Mouse (Mus musculus) thymus, postnatal 10 days (tissue): ENCODE results near the gene Kcnn4.

Experiments
- DNase-seq, 2 experiments: peaks; one replicate each; pipeline ENCODE4 v3.0.0; 2021; ENCODE audit warnings: low spot score in 2 of 2

The Kcnn4 gene

DNA sequence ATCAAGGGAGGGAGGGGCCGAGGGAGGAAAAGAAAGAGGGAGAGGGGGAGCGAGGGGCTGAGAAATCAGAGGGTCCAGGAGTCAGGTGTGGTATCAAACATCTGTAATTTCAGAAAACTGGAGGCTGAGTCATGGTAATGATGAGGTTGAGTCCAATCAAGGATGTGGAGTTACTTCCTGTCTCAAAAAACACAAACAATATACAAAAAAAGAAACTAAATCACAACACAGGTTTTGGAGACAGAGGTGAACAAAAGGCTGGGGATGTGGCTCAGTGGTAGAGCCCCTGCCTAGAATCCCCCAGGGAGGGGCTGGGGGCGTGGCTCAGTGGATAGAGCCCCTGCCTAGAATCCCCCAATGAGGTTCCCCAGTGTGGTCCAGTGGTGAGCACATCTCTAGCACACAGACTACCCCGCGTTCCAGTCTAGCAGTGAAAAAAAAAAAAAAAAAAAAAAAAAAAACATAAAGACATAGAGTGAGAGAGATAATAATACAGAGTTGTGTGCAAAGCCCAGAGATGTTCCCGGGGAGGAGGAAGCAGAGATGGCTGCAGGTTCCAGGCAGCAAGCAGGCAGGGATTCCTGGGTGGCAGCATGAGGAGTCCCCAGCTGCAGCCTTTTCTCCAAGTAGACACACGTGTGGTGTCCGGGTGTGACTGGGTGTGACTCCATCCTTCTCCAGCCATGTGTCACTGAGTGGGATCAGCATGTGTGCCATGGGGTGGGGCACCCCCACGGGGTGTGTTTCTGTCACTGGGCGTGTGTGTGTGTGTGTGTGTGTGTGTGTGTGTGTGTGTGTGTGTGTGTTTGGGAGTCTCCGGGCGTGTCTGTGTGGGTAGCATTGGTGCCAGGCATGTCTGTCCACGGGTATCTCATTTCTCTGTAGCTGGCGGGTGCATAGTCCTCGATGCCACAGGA lies 3.1 kb upstream of the Kcnn4 start:
- no peak for DNase-seq

DNA sequence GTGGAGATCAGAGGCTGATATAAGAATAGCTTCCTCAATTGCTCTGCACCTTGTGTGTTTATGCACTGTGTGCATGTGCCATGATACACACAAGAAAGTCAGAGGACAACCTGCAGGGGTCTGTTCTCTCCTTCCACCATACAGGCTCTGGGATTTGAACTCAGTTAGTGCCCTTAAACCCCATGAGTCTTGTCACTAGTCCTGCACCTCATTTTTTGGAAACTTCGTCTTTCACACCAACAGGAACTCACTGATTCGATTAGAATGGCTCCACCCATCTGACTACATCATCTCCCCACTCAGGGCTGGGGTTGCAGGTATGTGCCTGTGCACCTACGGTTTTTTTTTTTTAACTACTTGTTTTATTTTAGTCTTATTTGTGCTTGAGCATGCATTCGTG lies 1.8 kb upstream of the Kcnn4 start:
- DNase-seq, result no peak

DNA sequence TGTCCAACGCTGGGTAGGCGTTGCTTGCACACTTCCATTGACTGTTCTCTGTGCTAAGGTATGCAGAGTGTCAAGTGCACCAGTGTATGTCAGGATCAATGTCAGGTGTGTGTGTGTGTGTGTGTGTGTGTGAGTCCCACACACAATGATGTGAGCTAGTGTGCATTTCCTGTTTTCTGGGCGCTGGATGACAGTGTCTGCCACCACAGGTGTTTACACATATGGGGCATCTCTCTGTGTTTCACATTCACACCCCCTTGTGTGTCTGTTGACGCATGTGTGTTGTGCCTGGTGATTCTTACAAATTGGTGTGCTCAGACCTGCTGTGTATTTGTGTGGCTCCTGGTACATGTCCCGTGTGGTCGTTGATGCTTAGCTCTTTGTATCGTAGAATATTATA lies 1.1 kb upstream of the Kcnn4 start:
- peak in 1 of 2 experiments; percentile 43 for DNase-seq

DNA sequence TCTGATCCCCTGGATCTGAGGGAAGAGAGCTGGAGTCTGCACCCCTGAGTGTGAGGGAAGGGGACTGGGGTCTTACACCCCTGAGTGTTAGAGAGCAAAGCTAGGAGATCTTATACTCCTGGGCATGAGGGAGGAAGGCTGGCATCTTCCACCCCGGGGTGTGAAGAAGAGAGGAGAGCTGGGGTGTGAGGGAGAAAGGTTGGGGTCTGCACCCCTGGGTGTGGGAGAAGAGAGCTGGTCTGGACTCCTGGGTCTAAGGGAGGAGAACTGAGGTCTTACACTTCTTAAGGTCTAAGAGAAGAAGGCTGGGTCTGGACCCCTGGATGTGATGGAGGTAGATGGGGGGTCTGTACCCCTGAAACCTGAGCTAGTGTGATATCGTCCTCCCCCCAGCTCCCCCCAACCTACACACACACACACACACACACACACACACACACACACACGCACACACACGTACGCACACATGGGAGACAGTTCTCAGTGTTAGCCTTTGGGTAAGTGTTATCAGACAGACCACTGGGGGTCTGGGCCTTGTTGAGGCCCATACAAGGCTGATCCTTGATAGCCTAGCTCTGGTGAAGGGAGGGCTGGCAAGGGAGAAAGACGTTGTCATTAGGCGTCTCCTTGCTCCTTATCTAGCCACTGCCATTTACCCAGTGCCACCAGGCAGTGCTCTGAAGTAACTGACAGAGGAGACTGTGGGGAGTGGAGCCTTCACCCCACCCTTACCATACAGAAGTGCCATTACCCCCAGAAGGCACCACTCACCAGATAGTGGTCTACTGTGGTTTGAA lies 1.1 kb downstream of the Kcnn4 start:
- DNase-seq, result no peak

DNA sequence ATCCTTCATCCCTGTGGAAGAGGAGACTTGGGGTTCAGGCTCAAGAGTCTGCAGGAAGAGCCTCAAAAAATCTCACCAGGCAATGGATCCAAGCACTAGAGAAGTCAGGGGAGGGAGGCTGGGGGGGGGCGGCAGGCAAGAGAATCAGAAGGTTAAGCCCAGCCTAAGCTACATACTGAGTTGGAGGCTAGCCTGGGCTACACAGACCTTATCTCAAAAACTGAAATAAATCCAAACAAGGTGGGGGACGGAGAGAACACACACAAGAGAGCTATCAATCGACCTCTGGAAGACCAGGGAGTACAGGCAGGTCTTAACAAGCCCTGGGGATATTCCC lies 1.7 kb downstream of the Kcnn4 start:
- no peak for DNase-seq

DNA sequence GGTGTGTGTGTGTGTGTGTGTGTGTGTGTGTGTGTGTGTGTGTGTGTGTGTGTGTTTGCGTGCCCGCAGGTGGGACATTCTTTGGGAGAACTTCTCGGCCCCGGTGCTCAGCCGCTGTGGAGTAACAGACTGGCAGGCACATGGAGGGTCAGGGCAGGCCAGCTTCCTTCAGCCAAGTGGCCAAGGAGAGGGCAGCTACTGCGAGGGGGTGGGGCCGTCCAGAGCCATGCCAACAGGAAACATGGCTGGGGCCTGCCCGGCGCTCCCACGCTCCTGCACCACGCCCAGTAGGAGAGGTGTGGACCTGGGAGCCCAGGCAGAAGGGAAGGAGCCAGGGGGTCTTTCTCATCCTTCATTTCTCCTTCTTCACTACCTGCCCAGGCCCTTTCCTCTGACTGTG lies 2.2 kb downstream of the Kcnn4 start:
- DNase-seq, result no peak

DNA sequence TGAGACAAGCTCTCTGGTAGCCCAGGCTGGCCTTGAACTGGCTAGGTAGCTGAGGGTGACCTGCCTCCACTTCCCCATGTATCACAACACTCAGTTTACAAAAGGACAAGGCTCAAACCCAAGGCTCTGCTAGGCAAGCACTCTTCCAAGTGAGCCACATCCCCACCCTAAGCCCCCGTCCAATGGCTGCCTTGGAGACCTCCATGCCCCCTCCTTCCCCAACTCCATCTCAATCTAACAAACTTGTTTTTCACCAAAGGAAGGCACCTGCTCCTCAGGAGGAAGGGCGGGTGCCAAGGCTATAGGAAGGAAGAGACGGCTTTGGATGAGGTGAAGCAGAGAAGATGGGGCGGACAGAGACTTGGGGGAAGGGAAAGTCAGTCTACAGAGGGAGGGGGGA lies 2.7 kb downstream of the Kcnn4 start:
- DNase-seq, result no peak

DNA sequence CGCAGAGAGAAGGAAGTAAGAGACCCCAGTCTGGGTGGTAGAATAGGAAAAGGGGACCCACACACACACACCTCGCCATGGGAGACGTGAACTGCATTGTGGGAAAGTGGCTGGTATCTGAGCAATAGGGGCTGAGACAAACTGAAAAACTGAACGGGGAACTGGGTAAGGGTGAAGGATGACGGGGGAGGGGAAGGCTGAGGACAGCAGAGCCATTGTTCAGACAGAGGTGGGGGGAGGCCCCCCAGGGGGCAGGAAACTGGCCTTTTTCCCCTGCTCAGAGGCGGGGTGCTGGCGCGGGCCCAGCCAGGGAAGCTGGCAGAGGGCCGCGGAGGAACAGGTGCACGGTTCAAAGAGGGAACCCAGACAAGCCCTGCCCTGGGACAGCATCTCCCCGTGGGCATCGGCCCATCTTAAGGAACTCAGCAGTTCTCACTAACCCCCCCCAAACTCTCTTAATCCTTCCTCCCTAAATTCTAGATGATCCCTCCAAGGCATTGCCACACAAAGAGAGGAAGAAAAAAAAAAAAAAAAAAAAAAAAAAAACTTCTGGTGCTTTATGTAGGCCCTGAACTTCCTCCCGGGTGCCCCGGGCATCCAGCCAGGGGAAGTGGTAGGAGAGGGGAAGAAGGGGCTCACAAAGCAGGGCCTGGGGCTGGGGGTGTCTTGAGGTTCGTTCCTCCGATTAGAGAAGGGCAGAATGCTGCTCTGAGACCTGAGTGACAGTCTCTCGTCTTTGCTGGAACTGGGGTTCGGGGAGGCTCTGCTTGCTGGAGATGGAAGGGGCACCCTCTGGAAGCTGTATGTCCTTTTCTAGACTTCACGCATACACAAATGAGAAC lies 3.7 kb downstream of the Kcnn4 start:
- DNase-seq, result peak; percentile 85 to 87

DNA sequence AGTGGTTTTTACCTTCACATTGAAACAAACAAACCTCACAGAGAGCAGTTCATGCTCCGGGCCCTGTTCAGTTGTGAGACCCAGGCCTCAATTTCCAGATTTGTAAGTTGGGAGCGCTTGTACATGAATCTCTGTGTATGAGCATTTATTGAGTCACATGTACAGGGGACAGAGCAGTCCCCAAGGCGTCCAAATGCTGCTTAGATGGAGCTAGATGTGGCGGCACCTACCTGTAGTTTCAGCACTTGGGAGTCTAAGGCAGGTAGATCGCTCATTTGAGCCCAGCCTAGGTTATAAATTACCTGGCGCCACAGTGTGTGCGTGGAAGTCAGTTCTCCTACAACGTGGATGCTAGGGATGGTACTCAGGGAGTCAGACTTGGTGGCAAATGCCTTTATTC lies 6.4 kb downstream of the Kcnn4 start:
- DNase-seq, result no peak

DNA sequence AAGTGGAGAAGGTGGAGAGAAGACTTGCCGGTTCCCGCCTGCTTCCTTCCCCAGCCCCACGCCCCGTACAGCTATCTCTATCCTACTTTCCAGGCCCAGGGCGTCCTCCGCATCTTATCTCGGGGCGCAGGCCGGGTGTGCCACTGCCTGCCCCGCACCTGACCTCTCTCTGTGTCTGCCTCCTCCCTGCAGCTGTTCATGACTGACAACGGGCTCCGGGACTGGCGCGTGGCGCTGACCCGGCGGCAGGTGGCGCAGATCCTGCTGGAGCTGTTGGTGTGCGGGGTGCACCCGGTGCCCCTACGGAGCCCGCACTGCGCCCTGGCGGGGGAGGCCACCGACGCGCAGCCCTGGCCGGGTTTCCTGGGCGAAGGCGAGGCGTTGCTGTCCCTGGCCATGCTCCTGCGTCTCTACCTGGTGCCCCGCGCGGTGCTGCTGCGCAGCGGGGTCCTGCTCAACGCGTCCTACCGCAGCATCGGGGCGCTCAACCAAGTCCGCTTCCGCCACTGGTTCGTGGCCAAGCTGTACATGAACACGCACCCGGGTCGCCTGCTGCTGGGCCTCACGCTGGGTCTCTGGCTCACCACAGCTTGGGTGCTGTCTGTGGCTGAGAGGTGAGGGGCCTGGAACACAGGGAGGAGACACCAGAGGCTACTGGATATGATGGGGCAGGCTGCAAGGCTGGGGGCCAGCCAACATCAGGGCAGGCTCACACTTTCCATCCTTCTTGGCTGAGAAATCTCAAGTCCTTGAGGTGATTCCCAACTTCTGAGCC lies 7.2 kb downstream of the Kcnn4 start:
- peak; percentile 86 for DNase-seq

DNA sequence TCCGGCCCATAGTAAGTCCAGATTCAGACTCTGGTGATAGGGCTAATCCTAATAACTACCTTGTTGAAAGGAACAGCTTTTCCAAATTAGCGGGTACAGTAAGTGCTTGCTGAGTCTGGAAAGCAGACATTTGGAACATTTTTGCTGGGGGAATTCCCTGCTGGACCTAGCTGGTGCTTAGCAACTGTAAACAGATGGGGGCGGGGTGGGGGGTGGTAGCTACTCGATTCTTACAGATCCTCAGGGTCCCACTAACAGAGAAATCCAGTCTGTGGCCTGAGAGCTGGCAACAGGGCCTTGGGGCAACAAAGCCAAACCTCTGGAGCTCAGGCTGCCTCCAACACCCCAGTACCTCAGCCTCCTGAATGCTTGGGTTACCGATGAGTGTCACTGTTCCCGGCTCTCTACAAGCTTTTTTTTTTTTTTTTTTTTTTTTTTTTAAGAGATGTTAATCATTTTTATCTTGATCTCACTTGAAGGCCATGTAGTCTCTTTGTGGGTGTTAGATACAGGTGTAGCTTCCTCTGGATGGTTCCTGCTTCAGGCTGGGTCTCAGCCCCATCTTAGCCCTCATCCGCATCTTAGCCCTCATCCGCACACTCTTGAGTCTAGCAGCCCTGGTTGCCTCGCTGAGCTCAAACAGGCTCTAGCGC lies 8.1 kb downstream of the Kcnn4 start:
- DNase-seq, result peak in 1 of 2 experiments; percentile 54

DNA sequence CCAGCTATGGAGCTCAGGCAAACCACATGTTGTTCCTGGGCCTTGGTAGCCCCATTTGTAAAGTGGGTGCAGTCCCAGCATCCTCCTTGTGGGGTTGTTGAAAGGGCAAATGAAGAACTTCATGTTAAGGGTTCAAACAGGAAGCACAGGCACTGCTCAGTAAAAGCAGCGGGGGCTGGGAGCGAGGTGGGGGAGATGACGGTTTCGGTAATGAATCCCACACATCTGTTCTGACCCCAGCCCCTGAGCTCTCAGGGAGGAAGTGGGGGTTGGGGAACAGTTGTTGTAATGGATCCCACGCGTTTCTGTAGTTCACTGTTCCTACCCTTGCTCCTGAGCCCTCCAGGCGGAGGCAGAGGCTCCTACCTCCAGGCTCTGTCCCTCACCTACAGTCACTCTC lies 9.9 kb downstream of the Kcnn4 start:
- DNase-seq, result peak; percentile 77 to 85

DNA sequence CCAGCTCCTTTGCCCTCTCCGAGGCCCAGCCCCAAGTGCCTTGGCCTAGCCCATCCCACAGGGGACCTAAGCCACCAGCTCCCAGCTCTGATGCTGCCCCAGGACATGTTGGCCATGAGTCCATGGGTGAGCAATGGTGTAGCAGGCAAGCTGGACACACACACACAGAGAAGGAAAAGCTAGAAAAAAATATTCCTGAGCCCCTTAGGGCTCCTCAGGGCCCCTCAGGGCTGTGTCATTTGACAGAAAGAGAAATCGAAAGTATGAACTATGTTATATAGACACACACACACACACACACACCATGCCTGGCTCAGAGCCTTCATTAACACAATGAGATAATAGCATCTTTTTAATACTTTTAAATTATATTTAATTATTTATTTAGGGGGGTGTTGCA lies 10.3 kb downstream of the Kcnn4 start:
- DNase-seq, result no peak

DNA sequence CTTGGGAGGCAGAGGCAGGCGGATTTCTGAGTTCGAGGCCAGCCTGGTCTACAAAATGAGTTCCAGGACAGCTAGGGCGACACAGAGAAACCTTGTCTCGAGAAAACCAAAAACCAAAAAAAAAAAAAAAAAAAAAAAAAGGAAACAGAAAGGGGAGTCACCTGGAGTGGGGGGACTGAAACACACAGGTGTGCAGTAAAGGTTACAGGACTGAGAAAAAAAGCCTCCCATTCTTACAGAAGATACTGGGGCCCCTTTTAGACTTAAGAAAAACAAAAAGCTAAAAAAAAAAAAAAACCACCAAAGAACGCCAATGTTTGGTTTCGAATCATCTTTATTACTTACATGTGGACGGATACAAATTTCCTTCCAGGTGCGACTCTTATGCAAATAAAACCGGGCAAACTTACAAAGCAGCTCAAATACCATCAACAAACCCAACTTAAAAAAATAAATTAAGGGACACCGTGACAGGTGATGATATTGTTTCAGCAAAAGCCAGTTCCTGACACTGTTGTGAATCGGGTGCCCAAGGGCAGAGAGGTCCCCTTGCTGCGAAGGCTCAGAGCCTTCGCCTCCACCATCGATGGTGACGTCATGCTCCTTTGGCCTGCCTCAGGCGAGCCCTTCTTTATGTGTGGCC lies 12.8 kb downstream of the Kcnn4 start:
- peak in 1 of 2 experiments; percentile 4 for DNase-seq

DNA sequence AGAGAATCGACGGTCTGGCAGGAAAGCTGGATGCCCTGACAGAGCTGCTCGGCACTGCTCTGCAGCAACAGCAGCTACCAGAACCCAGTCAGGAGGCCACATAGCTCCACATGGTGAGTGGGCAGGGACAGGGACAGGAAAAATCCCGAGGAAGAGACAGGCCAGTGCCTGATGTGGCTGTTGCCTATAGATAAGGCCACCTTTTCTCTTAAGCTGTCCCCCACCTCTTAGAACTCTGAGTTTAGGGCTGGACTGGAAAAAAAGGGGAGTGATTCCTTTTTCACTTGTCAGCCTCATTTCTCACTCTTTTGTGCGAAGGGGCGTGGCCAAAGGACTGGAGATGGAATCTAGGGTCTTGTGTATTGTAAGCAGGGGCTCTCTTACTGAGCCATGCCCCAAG lies 14.0 kb downstream of the Kcnn4 start:
- no peak for DNase-seq

DNA sequence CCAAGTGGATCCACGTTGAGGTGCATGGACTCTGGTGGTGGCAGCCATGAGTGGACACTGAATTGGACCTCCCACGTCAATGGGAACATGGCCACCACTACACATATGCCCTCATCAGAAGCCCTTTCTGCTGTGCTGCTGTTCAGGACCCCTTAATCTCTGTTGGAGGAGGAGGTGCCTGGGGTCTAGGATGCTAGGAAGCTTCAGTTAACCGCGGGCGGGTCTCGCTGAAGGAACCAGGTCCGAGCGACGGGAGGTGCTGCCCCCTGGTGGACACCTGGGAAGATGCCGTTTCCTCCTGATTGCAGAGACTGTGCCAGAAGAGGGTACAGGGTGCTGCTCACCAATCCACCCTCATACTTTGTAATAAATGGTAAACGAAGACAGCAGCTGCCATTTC lies 14.8 kb downstream of the Kcnn4 start:
- DNase-seq, result peak; percentile 74 to 92

DNA sequence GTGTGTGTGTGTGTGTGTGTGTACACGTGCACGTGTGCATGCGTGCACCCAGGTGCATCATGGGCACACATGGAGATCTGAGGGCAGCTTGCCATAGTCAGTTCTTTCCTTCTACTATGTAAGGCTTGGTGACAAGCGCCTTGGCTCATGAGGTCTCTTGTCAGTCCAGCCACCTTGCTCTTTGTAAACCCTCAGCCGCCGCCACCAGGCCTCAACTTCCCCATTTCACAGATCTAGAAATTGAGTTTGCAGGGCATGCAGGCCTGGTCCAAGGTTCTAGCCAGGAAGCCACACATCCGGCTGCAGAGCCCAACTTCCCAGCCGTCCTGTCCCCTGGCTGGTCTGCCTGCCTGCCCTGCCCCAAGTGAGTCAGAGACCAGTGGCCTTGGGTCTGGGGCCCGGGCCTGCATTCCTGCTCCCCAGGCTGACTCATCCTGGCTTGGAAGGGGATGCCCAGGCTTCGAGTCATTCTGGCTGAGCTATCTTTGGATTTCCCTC lies 17.0 kb downstream of the Kcnn4 start:
- DNase-seq, result no peak

DNA sequence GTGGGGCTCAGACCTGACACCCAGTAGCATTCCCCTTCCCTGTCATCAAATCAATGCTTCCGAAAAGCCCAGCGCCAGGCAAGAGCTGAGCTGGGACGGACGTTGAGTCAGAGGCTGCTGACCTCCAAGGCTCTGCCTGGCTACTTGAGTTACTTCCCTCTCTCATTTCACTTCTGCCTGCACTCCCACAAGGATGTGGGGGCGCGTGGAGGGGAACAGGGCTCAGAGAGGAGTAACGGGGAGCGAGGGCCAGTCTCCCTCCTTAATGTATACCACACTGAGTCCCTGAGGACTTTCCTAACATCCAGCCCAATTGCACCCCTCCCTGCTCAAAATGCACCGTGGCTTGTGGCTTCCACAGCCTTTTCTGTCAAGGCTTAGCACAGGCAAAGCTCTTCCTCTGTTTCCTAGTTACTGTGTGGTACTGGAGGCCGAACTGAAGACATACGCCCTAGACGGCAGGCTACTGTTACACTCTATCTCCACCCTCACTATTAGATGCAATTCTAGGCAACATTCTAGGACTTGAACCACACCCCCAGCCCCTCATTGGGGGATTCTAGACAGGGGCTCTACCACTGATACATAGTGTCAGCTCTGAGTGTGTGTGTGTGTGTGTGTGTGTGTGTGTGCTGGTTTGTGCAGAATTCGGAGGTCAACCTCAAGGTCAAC lies 19.6 kb downstream of the Kcnn4 start:
- no peak for DNase-seq

DNA sequence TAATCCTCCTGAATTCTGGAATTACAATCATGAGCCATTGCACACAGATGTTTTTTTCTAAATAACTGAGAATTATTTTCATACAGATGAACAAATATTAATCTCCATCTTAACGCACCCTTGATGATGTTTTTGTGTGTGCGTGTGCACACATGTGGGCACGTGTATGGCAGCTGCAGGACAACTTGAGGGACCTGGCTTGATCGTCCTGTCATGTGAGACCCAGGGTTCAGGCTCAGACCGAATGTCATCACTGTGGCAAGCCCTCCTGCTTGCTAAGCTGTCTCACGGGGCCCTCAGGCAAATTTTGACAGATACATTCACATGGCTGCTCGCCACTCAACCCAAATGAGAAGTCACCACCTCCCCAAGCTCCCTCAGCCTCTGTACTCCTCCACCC lies 20.4 kb downstream of the Kcnn4 start:
- DNase-seq, result no peak

DNA sequence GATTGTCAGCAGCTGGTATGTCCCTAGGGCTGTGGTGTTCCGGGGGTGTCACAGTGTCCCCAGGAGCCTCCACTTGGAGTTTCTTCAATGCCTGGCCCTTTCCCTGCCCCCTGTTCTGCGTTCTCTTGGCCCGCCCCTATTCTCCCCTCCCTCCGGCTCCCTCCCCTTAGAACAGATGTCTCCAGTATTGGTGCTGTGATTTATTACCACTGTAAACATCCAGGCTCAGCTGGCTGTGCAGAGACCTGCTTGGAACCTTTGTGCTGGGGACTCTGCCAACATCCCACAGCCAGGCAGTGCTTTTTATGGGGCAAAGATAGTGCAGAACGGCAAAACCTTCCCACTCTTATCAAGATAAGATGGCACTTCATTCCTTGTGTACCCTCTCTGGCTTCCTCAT lies 21.0 kb downstream of the Kcnn4 start:
- DNase-seq, result no peak
